Mouse (Mus musculus) midbrain, embryonic 12.5 days (tissue): Measurements from ENCODE around the gene Rffl. TPM values are rescaled to one million over a fixed set of nuclear protein-coding genes. Genes with fewer than 3 reads are reported as not detected.

Source experiments
- ATAC-seq: fragments of 200-750 bp; cut with Nextera tagmentation; 2 replicates; pipeline ENCODE4 v1.8.0; 2017; ENCODE audit warnings: low read depth, moderate TSS enrichment, moderate library complexity; ENCODE audit not compliant: low FRiP score
- H3K27ac ChIP-seq: fragments of 300-500 bp; sonication (generic); replicated peaks from 2 replicates; pipeline ENCODE4 v1.5.1; 2016; ENCODE audit warnings: mild to moderate bottlenecking
- H3K27me3 ChIP-seq: fragments of 300-500 bp; sonication (generic); 2 replicates; pipeline ENCODE4 v1.6.1; 2016; ENCODE audit warnings: mild to moderate bottlenecking
- H3K36me3 ChIP-seq: fragments of 300-500 bp; sonication (generic); 2 replicates; pipeline ENCODE4 v1.6.1; 2016
- H3K4me1 ChIP-seq: fragments of 300-500 bp; sonication (generic); 2 replicates; pipeline ENCODE4 v1.6.1; 2016
- H3K4me2 ChIP-seq: fragments of 300-500 bp; sonication (generic); replicated peaks from 2 replicates; pipeline ENCODE4 v1.6.1; 2016; ENCODE audit warnings: mild to moderate bottlenecking, moderate library complexity
- H3K4me3 ChIP-seq: fragments of 300-500 bp; sonication (generic); 2 replicates; pipeline ENCODE4 v1.5.1; 2016; ENCODE audit warnings: mild to moderate bottlenecking
- H3K9ac ChIP-seq: fragments of 300-500 bp; sonication (generic); replicated peaks from 2 replicates; pipeline ENCODE4 v1.6.1; 2016; ENCODE audit warnings: mild to moderate bottlenecking, moderate library complexity
- H3K9me3 ChIP-seq: fragments of 300-500 bp; sonication (generic); 2 replicates; pipeline ENCODE4 v1.6.1; 2016; ENCODE audit warnings: mild to moderate bottlenecking
- WGBS: fragments of 180-500 bp; shearing (Covaris S2); methylation state at CpG from one replicate; pipeline ENCODE4 v1.1.7; 2016; 5-methylcytosine and 5-hydroxymethylcytosine counted together
- polyA plus RNA-seq: library from polyadenylated mRNA; unstranded; fragments of >200 nt; fragmentation: Nextera tagmentation; extraction: Ambion mirVana; gene quantifications from 2 replicates; pipeline ENCODE4 v1.2.1, GENCODE M21; 2016

The Rffl gene
- polyA plus RNA-seq, 1 experiment from 2014 or later: 8.9 TPM

DNA sequence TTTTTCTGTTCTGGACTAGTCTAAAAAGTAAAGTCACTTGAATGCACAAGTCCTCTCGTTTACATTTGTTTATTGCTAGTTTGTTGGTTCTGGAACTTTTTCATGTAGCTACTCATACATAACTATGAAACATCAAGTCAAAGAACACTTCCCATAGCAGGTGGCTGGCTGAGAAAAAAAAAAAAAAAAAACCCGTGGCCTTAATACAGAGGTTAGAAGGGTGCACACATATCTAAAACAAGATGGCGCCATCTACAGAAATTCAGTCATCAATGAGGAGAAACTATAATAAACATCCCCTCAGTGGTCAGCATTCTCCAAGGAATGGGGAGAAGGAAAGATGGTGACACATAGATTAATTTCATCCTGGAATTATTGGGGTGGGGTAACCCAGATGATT, 63.6 kb downstream of the Rffl start:
- ATAC-seq: no peak
- H3K4me1 ChIP-seq: no peaks in the 10 kb centered on the region
- H3K4me3 ChIP-seq: no peak overlapping the region
- H3K9ac ChIP-seq: no peak overlapping the region
- H3K36me3 ChIP-seq: peaks cover 23% of the 10 kb centered on the region
- no peaks in the 10 kb centered on the region for H3K27me3 ChIP-seq
- WGBS: 86% methylated on average over 3 of the region's 3 CpGs
- H3K27ac ChIP-seq: no peak overlapping the region
- no peaks in the 10 kb centered on the region for H3K9me3 ChIP-seq
- H3K4me2 ChIP-seq: no peak overlapping the region

GRCm38 (mm10) chr11:82806656-82807055, 64.4 kb downstream of the Rffl start:
- no peaks in the 10 kb centered on the region for H3K27me3 ChIP-seq
- no peak overlapping the region for H3K27ac ChIP-seq
- H3K36me3 ChIP-seq: peaks cover 31% of the 10 kb centered on the region
- no peak for ATAC-seq
- WGBS: 74% methylated on average over 3 of the region's 3 CpGs
- no peaks in the 10 kb centered on the region for H3K4me1 ChIP-seq
- no peak overlapping the region for H3K4me3 ChIP-seq
- H3K9me3 ChIP-seq: no peaks in the 10 kb centered on the region
- no peak overlapping the region for H3K4me2 ChIP-seq
- H3K9ac ChIP-seq: no peak overlapping the region

DNA sequence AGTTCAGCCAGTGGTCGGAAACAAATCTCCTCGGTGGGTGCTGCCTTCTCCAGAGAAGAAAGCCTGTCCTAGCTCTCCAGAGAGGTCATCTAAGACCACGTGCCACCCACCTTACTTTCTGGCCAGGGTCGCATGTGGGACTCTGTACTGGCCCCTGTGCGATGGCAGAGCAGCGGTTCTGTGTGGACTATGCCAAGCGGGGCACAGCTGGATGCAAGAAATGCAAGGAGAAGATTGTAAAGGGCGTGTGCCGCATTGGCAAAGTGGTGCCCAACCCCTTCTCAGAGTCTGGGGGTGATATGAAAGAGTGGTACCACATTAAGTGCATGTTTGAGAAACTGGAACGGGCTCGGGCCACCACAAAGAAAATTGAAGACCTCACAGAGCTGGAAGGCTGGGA, 87.6 kb downstream of the Rffl start:
- Histone ChIP-seq H3K9me3 (no peaks in the 10 kb centered on the region), H3K27ac (no peak overlapping the region), H3K27me3 (no peaks in the 10 kb centered on the region), H3K4me1 (peaks cover 20% of the 10 kb centered on the region), H3K9ac (no peak overlapping the region), H3K36me3 (peaks cover 51% of the 10 kb centered on the region), H3K4me3 (no peak overlapping the region), H3K4me2 (no peak overlapping the region)
- WGBS: 92% methylated on average over 11 of the region's 11 CpGs
- no peak for ATAC-seq

DNA sequence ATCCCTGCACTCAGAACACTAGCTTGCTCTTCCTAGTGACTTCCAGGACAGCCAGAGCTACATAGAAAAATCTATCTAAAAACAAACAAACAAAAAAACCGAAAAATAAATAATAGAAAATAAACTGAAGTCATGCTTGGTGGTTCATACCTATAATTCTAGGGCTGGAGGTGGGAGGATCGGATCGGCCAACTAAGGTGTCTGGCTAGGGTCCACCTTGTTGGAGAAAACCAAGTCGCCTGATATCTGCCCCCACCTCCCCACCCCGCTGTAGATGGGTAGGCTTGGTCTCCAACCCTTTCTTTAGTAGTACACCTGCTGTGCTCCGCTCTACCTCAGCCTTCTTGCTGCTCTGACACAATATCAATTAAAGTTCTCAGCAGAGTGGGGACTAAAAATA, 88.8 kb downstream of the Rffl start:
- Histone ChIP-seq H3K4me3 (peak overlapping the region; percentile 97), H3K4me1 (peaks cover 20% of the 10 kb centered on the region), H3K4me2 (peak overlapping the region; percentile 66), H3K27ac (no peak overlapping the region), H3K27me3 (no peaks in the 10 kb centered on the region), H3K9ac (peak overlapping the region; percentile 94), H3K9me3 (no peaks in the 10 kb centered on the region), H3K36me3 (peaks cover 38% of the 10 kb centered on the region)
- 53% methylated on average over 6 of the region's 6 CpGs for WGBS
- no peak for ATAC-seq

DNA sequence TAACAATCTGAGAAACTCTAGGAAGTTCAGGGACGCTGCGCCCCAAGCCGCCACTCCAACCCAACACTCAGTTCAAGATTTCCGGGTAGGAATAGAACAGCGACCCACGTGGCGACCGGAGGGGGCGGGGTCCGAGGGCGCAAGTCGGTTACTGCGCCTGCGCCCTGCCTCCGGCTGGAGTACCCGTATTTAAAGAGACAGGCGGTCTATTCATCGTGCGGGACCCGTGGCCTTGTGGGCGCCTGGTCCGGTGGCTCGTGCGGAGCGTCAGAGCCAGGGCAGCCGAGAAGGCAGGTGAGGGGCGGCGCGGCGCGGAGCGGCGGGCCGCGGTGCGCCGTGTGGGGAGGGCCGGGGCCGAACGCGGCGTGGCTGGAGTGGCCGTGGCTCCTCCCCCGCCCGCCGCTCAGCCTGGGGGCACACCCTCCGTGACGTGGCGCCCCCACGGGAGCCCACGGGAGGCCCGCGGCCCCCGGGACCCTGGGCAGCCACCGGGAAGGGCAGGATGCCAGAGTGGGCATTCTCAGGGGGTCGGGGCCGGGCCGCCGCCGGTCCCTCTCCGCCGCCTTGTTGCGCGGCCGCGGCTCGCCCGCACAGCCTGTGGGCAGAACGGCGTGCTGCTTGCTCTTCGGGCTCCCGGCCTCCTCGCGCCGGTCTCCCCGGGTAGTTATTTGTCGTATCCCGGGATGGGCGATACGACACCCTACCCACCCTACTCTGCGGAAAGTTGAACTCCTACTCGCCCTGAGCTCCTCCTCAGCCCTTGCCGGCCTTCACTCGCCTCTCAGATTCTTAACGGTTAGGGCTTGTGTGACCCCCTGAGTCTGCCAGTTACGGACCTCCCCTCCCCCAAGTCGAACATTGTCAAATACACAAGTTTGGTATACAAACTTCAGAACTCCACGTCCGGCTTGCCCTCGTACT, 89.8 kb downstream of the Rffl start, which contains the start of gene Lig3:
Gene Lig3, plus strand, starts transcription at position 126 of the 921 bp plus-strand sequence.
- peaks cover 29% of the 10 kb centered on the region for H3K36me3 ChIP-seq
- under 1% methylated on average over 87 of the region's 90 CpGs for WGBS
- H3K9ac ChIP-seq: peak within 1 kb of the TSS; percentile 94
- no peaks in the 10 kb centered on the region for H3K27me3 ChIP-seq
- peak within 1 kb of the TSS; percentile 96 for H3K27ac ChIP-seq
- H3K4me1 ChIP-seq: peaks cover 20% of the 10 kb centered on the region
- H3K9me3 ChIP-seq: no peaks in the 10 kb centered on the region
- peak within 1 kb of the TSS; percentile 75 for H3K4me2 ChIP-seq
- ATAC-seq: peak; percentile 95
- H3K4me3 ChIP-seq: peak within 1 kb of the TSS; percentile 97

GRCm38 (mm10) chr11:82780134-82780533, 90.9 kb downstream of the Rffl start:
- ATAC-seq: no peak
- H3K9ac ChIP-seq: peak overlapping the region; percentile 94
- H3K36me3 ChIP-seq: peaks cover 18% of the 10 kb centered on the region
- H3K27me3 ChIP-seq: no peaks in the 10 kb centered on the region
- peak overlapping the region; percentile 97 for H3K4me3 ChIP-seq
- 60% methylated on average over 5 of the region's 5 CpGs for WGBS
- peaks cover 20% of the 10 kb centered on the region for H3K4me1 ChIP-seq
- no peak overlapping the region for H3K27ac ChIP-seq
- H3K4me2 ChIP-seq: peak overlapping the region; percentile 75
- no peaks in the 10 kb centered on the region for H3K9me3 ChIP-seq

DNA sequence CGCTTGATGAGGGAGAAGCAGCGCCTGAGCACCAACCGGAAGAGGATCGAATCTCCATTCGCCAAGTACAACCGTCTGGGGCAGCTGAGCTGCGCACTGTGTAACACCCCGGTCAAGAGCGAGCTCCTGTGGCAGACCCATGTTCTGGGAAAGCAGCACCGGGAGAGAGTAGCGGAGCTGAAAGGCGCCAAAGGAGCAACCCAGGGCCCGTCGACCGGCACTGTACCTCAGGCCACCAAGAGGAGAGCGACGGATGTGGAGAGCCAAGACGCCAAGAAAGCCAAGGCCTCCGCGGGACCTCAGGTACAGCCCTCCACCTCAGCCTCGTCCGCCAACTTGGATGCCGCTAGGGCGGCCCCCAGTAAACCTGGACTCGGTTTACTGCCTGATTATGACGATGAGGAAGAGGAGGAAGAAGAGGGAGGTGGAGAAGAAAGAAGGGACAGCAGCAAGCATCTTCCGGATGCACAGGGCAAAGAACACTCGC, 106.5 kb downstream of the Rffl start:
- H3K4me2 ChIP-seq: peak overlapping the region; percentile 97
- H3K4me1 ChIP-seq: peaks cover 22% of the 10 kb centered on the region
- H3K27ac ChIP-seq: peak overlapping the region; percentile 88
- peaks cover 6% of the 10 kb centered on the region; the same call in 1 of the 2 replicates for H3K36me3 ChIP-seq
- peak overlapping the region; percentile 97 for H3K4me3 ChIP-seq
- H3K9ac ChIP-seq: peak overlapping the region; percentile 85
- peaks cover 3% of the 10 kb centered on the region; the same call in 1 of the 2 replicates for H3K27me3 ChIP-seq
- under 1% methylated on average over 28 of the region's 28 CpGs for WGBS
- H3K9me3 ChIP-seq: 0 out of 2 replicates have a peak, but pooled peaks cover 6% of the 10 kb centered on the region
- ATAC-seq: peak; percentile 74

DNA sequence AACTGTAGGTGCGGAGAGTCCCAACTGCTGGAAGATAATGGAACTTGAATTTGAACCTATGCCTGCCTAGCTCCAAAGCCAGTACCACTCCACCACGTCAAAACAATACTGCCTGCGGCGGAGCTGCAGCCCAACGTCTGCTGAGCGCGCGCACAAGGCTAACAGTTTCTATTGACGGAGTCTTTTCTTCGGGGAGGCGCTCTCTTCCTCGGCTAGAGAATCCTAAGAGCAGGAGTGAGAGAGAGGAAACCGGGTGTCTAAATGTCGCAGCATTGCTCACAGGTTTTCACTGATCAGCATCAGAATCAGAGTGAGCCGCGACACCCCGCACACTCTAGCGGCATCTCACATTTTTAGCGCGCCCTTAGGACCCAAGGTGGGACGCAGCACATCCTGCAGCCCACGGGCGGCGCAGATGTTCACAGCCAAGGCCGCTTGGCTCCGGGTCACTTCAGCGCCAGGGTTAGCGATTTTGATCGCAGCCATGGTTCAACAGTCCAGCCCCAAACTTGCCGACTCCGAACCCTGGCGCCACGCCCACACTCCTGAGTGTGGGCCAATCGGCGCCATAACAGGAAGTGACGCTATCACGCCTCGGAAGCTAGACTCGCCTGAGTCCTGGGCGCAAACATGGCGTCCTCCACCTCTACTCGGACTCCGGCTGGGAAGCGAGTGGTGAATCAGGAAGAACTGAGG, 107.1 kb downstream of the Rffl start, which contains the start of the genes Cct6b and Zfp830:
Gene Cct6b, minus strand, starts transcription at position 580 of the 696 bp plus-strand sequence.
Gene Zfp830, plus strand, starts transcription at position 604 of the 696 bp plus-strand sequence.
- Histone ChIP-seq H3K4me2 (peak within 1 kb of the TSS; percentile 97), H3K27me3 (peaks cover 3% of the 10 kb centered on the region; the same call in 1 of the 2 replicates), H3K36me3 (0 out of 2 replicates have a peak, but pooled peaks cover 4% of the 10 kb centered on the region), H3K4me3 (peak within 1 kb of the TSS; percentile 97), H3K4me1 (peaks cover 22% of the 10 kb centered on the region), H3K9me3 (0 out of 2 replicates have a peak, but pooled peaks cover 6% of the 10 kb centered on the region), H3K27ac (peak within 1 kb of the TSS; percentile 88), H3K9ac (peak within 1 kb of the TSS; percentile 85)
- WGBS: under 1% methylated on average over 44 of the region's 44 CpGs
- ATAC-seq: peak; percentile 100

- ATAC-seq: no peak
- Histone ChIP-seq H3K9ac (peak overlapping the region; percentile 85), H3K27me3 (peaks cover 3% of the 10 kb centered on the region; the same call in 1 of the 2 replicates), H3K4me2 (peak overlapping the region; percentile 97), H3K9me3 (0 out of 2 replicates have a peak, but pooled peaks cover 6% of the 10 kb centered on the region), H3K4me1 (peaks cover 22% of the 10 kb centered on the region), H3K27ac (peak overlapping the region; percentile 88), H3K4me3 (peak overlapping the region; percentile 97), H3K36me3 (no peaks in the 10 kb centered on the region)
- 19% methylated on average over 4 of the region's 4 CpGs for WGBS
These were observed 107.7 kb downstream of the Rffl start for GRCm38 (mm10) chr11:82763261-82763660.

DNA sequence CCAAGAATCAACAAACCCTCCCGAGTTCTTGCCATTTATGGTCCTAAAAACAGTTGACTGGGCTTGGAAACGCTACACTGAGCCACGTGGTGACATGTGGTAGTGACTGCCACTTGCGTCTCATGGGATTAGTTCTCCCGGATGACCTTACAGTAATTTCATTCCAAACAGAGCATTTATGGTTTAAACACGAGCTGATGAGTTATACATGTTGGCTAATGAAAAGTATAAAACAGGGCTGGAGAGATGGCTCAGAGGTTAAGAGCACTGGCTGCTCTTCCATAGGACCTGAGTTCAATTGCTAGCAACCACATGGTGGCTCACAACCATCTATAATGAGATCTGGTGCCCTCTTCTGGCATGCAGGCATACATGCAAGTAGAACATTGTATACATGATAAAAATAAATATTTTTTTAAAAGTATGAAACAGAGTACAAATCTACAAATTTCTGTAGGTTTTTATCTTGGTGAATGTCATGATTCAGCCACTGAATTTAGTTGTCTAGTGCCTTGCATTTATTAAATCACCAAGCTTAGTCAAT, 108.7 kb downstream of the Rffl start:
- Histone ChIP-seq H3K9me3 (0 out of 2 replicates have a peak, but pooled peaks cover 6% of the 10 kb centered on the region), H3K4me2 (no peak overlapping the region), H3K9ac (no peak overlapping the region), H3K27me3 (peaks cover 3% of the 10 kb centered on the region; the same call in 1 of the 2 replicates), H3K4me1 (peaks cover 22% of the 10 kb centered on the region), H3K4me3 (no peak overlapping the region), H3K36me3 (no peaks in the 10 kb centered on the region), H3K27ac (no peak overlapping the region)
- 86% methylated on average over 6 of the region's 6 CpGs for WGBS
- ATAC-seq: no peak

DNA sequence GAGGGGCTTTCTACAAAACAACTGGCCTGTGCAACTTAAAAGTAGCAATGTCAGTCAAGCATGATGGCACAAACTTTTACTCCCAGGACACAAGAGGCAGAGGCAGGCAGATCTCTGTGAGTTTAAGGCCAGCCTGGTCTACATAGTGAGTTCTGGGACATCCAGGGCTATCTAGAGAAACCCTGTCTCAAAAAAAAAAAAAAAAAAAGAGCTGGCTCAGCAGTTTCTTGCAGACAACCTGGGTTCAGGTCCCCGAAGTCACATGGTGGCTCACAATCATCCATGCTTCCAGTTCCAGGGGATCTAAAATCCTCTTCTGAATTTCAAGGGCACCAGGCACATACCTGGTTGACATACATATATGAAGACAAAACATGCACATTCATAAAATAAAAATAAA, 115.1 kb downstream of the Rffl start:
- no peak overlapping the region for H3K4me2 ChIP-seq
- no peaks in the 10 kb centered on the region for H3K4me1 ChIP-seq
- no peak for ATAC-seq
- no peak overlapping the region for H3K4me3 ChIP-seq
- H3K9me3 ChIP-seq: no peaks in the 10 kb centered on the region
- WGBS: 82% methylated on average over 1 of the region's 1 CpGs
- H3K27me3 ChIP-seq: no peaks in the 10 kb centered on the region
- H3K36me3 ChIP-seq: no peaks in the 10 kb centered on the region
- H3K9ac ChIP-seq: no peak overlapping the region
- no peak overlapping the region for H3K27ac ChIP-seq
